Mouse (Mus musculus) liver, adult 2 months (tissue): Measurements from ENCODE around the gene Tex37. TPM values are rescaled to one million over a fixed set of nuclear protein-coding genes. Genes with fewer than 3 reads are reported as not detected.

Experiments
- DNase-seq: peaks from one replicate; pipeline ENCODE4 v3.0.0-alpha.2; 2011; ENCODE audit warnings: low read depth, low spot score; ENCODE audit errors: extremely low read depth
- H3K27ac ChIP-seq: fragments of 200-500 bp; replicated peaks from 2 replicates; pipeline ENCODE4 v1.5.1; 2012; ENCODE audit warnings: low read depth, mild to moderate bottlenecking, control low read depth, inconsistent platforms, low read length; ENCODE audit not compliant: insufficient read depth
- H3K27me3 ChIP-seq: fragments of 200-500 bp; 2 replicates; pipeline ENCODE4 v1.6.1; 2012; ENCODE audit warnings: mild to moderate bottlenecking, moderate library complexity, low read length, inconsistent platforms; ENCODE audit not compliant: control insufficient read depth, insufficient read depth
- H3K36me3 ChIP-seq: fragments of 200-500 bp; 2 replicates; pipeline ENCODE4 v1.6.1; 2012; ENCODE audit warnings: low read length, inconsistent platforms; ENCODE audit not compliant: control insufficient read depth, insufficient read depth
- H3K4me1 ChIP-seq: fragments of 200-500 bp; 2 replicates; pipeline ENCODE4 v1.6.1; 2011; ENCODE audit warnings: low read length; ENCODE audit not compliant: control insufficient read depth, insufficient read depth
- H3K4me3 ChIP-seq: fragments of 200-500 bp; 2 replicates; pipeline ENCODE4 v1.5.1; 2011; ENCODE audit warnings: low read depth, mild to moderate bottlenecking, control low read depth, low read length, moderate library complexity; ENCODE audit not compliant: insufficient read depth
- H3K79me2 ChIP-seq: fragments of 200-500 bp; 2 replicates; pipeline ENCODE4 v1.6.1; 2012; ENCODE audit warnings: inconsistent platforms, mild to moderate bottlenecking, low read length, moderate library complexity; ENCODE audit not compliant: control insufficient read depth, insufficient read depth
- H3K9ac ChIP-seq: fragments of 200-500 bp; 2 replicates; pipeline ENCODE4 v1.6.1; 2012; ENCODE audit warnings: low read depth, mild to moderate bottlenecking, control low read depth, inconsistent platforms, low read length
- CTCF ChIP-seq: fragments of 200-500 bp; IDR thresholded peaks from 2 replicates; pipeline ENCODE4 v1.5.1; 2011; ENCODE audit warnings: low read depth, low read length, control low read depth
- POLR2A ChIP-seq: fragments of 200-500 bp; IDR thresholded peaks from 2 replicates; pipeline ENCODE4 v1.6.1; 2011; ENCODE audit warnings: low read length, control low read depth; ENCODE audit not compliant: insufficient read depth; ENCODE audit errors: extremely low read depth
- WGBS: fragments of 180-500 bp; shearing (Covaris S2); methylation state at CpG from one replicate; pipeline ENCODE4 v1.1.7; 2018; 5-methylcytosine and 5-hydroxymethylcytosine counted together
- polyA plus RNA-seq: library from polyadenylated mRNA; depleted of rRNA; stranded (reverse); fragments of >200 nt; gene quantifications from 2 replicates; pipeline ENCODE4 v1.2.3, GENCODE M21; 2012
- total RNA-seq: library from RNA; depleted of rRNA; stranded (reverse); fragments of >200 nt; gene quantifications from 2 replicates; pipeline ENCODE4 v1.2.3, GENCODE M21; 2014

Tex37 gene
- total and polyA plus RNA-seq, 2 experiments: not detected

DNA sequence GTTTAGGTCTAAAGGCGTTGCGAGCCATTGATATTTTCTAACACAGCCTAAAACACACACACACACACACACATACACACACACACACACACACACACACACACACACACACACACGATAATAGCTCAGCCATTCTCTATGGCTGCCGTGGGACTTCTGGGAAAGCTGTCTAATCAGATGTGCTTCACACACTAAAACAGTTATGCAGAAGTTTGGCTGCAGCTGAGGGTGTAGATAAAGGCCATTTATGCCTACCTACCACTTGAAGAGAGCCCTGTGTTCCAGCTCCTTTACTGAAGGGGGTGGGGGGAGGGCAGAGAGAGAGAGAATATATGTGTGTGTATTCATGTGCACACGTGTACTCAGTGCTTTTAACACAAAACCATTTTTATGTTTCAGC, 15.0 kb downstream of the Tex37 start:
- no peaks in the 10 kb centered on the region for H3K4me1 ChIP-seq
- WGBS: 93% methylated on average over 5 of the region's 5 CpGs
- no peaks in the 10 kb centered on the region for H3K79me2 ChIP-seq
- TF ChIP-seq POLR2A (no peak), CTCF (no peak)
- DNase-seq: no peak
- no peaks in the 10 kb centered on the region for H3K27me3 ChIP-seq
- no peak overlapping the region for H3K4me3 ChIP-seq
- H3K9ac ChIP-seq: no peak overlapping the region
- peaks cover 42% of the 10 kb centered on the region for H3K36me3 ChIP-seq
- H3K27ac ChIP-seq: no peak overlapping the region

DNA sequence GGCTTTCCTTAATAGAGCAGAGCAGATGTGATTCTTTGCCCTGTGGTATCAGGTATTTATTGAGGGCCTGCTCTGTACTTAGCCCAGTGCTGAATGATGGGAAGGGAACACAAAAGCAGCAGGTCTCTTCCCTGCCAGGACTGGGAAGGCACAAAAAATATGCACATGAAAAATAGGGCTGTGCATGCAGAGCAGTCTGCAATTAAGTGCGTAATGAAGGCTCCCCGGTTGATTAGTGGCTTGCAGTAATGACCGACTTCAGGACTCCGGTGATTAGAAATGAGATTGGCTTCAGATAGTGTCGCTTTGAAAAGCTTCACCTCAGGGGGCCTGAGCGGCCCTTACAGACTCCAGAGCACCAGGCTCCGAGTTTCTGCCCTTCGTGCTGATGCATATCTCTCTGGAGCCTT, 19.1 kb downstream of the Tex37 start:
- no peak for TF ChIP-seq CTCF
- TF ChIP-seq POLR2A: no peak
- 88% methylated on average over 8 of the region's 8 CpGs for WGBS
- H3K9ac ChIP-seq: no peak overlapping the region
- no peaks in the 10 kb centered on the region for H3K79me2 ChIP-seq
- H3K4me3 ChIP-seq: no peak overlapping the region
- no peak overlapping the region for H3K27ac ChIP-seq
- peaks cover 60% of the 10 kb centered on the region for H3K36me3 ChIP-seq
- no peak for DNase-seq
- no peaks in the 10 kb centered on the region for H3K4me1 ChIP-seq
- H3K27me3 ChIP-seq: no peaks in the 10 kb centered on the region

DNA sequence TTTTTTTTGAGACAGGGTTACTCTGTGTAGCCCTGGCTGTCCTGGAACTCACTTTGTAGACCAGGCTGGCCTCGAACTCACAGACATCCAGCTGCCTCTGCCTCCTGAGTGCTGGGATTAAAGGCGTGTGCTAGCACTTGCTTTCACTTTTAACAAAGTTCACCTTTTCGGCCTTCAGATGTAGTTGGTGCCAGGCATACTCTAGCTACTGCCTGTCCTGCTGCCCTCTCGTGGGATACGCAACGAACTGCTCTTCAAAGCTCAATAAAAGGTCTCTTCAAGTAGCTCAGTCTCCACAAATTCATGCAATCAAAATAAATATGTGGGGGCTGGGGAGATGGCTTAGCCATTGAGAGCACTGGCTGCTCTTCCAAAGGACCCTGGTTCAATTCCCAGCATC, 20.6 kb downstream of the Tex37 start:
- 69% methylated on average over 6 of the region's 6 CpGs for WGBS
- peak; percentile 11 for DNase-seq

DNA sequence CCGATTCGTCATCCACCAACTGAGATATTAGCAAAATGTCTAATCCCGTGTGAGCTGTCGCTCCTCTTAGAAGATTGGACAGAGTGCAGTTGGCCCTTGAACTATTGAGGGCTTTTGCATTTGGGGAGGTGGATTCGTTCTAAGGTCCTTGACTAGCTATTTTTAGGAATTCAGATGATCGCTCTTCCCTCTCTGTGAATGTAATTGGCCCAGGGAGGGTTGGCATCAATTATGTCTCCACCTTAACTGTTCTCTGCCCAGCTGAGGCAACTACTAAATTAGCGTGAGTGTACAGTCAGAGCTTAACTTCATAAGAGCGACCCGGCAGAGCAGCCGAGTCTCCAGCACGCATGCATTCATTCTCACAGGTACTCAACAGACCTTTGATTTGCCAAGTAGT, 30.7 kb downstream of the Tex37 start:
- Histone ChIP-seq H3K27me3 (no peaks in the 10 kb centered on the region), H3K36me3 (peaks cover 64% of the 10 kb centered on the region), H3K4me1 (no peaks in the 10 kb centered on the region), H3K27ac (no peak overlapping the region), H3K4me3 (no peak overlapping the region), H3K9ac (no peak overlapping the region), H3K79me2 (no peaks in the 10 kb centered on the region)
- TF ChIP-seq CTCF (no peak), POLR2A (no peak)
- no peak for DNase-seq
- 95% methylated on average over 11 of the region's 11 CpGs for WGBS

More for the DNA sequence above, 20.6 kb downstream of the Tex37 start:
- Histone ChIP-seq H3K36me3 (peaks cover 61% of the 10 kb centered on the region), H3K27me3 (no peaks in the 10 kb centered on the region), H3K4me3 (no peak overlapping the region), H3K79me2 (no peaks in the 10 kb centered on the region), H3K9ac (no peak overlapping the region), H3K27ac (no peak overlapping the region), H3K4me1 (no peaks in the 10 kb centered on the region)
- TF ChIP-seq CTCF: 0 out of 2 replicates have a peak, but pooled peaks have one; percentile 5
- TF ChIP-seq POLR2A: no peak

DNA sequence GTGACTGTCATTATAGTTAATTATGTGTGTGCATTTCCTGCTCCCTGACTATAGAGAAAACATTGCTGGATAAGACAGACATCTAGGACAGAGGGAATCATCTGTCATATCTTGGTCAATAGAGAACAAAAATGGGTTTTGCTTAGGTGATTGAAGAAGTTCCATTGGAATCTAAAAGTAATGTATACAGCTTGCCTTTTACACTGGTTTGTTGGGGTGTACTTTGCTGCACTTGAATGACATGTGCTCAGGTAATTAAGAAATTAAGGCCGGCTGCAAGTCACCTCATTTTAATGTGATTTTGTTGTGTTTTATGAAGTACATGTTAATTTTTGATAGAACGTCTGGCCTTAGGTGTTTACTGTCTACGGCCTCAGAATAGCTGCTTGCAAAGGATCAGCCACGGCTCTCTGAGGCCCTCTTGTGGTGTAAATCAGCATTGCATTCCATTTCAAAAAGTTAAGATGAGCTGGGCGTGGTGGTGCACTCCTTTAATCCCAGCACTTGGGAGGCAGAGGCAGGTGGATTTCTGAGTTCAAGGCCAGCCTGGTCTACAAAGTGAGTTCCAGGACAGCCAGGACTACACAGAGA, 37.9 kb downstream of the Tex37 start:
- Histone ChIP-seq H3K79me2 (no peaks in the 10 kb centered on the region), H3K36me3 (peaks cover 48% of the 10 kb centered on the region), H3K4me3 (no peak overlapping the region), H3K4me1 (no peaks in the 10 kb centered on the region), H3K27ac (no peak overlapping the region), H3K27me3 (no peaks in the 10 kb centered on the region), H3K9ac (no peak overlapping the region)
- 9% methylated on average over 5 of the region's 5 CpGs for WGBS
- TF ChIP-seq CTCF (peak; percentile 75), POLR2A (no peak)
- peak; percentile 52 for DNase-seq

DNA sequence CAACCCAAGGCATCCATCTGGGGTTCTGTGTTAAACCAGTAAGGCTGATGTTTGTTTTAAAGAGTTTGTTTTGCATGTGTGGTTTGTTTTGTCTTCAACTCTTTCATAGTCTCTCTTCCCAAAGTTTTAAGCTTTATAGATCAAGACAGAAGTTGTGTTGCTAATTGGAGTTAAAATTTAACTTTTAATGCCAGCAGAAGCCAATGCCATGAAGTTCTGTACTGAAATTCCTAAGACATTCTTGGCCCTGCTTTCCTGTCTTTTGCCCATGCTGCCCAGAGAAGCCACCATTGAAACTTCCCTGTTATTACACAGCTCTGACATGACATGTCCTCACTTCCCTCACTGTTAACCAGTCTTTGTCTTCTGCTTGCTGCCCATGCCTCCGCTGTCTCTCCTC, 43.7 kb downstream of the Tex37 start:
- peaks cover 32% of the 10 kb centered on the region for H3K4me1 ChIP-seq
- DNase-seq: no peak
- 90% methylated on average over 1 of the region's 1 CpGs for WGBS
- H3K79me2 ChIP-seq: peaks cover 17% of the 10 kb centered on the region; the same call in 1 of the 2 replicates
- no peak for TF ChIP-seq POLR2A
- no peak overlapping the region for H3K4me3 ChIP-seq
- peak overlapping the region; percentile 20 for H3K27ac ChIP-seq
- H3K36me3 ChIP-seq: peaks cover 10% of the 10 kb centered on the region; the same call in 1 of the 2 replicates
- H3K9ac ChIP-seq: no peak overlapping the region
- no peaks in the 10 kb centered on the region for H3K27me3 ChIP-seq
